ENCODE assay signal across 17 mouse cellular contexts in genomic region chr1:127271156-127271555, GRCm38 (mm10).
A peak's percentile ranks its signal among the peaks of the same experiment; 100 is the strongest.
DNase-seq lines count a peak whose midpoint lies in the region; ATAC-seq and TF ChIP-seq lines count a peak whose summit lies in the region.
"Had no signal": no experiment of that assay in that cellular context is flagged by ENCODE, and none has a peak within 500 bp of the region (broad histone marks: within the 10 kb centered on the region; RNA-seq: fewer than 3 reads in every experiment).

No protein-coding gene starts in this region.

- no peaks in the 10 kb centered on the region for H3K27me3 ChIP-seq in stomach, embryonic 15.5 days (replicated peaks)
- H3K27me3 ChIP-seq in stomach, postnatal 0 days (ENCODE audit: control insufficient read depth, insufficient read depth, low read length), result no peaks in the 10 kb centered on the region
- H3K27me3 ChIP-seq in forebrain, embryonic 16.5 days (replicated peaks; ENCODE audit: control insufficient read depth, insufficient read depth, low read length), result no peaks in the 10 kb centered on the region
- H3K27me3 ChIP-seq: hindbrain, embryonic 13.5 days had no signal

- peak; percentile 92 for DNase-seq in heart, adult 11 months
- no peak for DNase-seq in heart, adult 8-10 months (ENCODE audit: low spot score)
- peak; percentile 19 for DNase-seq in layer of hippocampus, adult 9-11 months
- DNase-seq in layer of hippocampus, postnatal 25 days (ENCODE audit: extremely low spot score in 1 of 2, low spot score in 1 of 2), result no peak
- DNase-seq in stomach, postnatal 0 days (ENCODE audit: low spot score), result no peak
- DNase-seq in skeletal muscle tissue, adult 2 months (ENCODE audit: low read depth, low spot score), result peak; percentile 6
- DNase-seq: adrenal gland, postnatal 14 days; B cell, adult 2 months; cerebellum, adult 2 months; cerebellum, postnatal 10 days; gastrocnemius, postnatal 10 days had no signal

- no peak overlapping the region for H3K4me3 ChIP-seq in stomach, embryonic 15.5 days (replicated peaks)
- H3K4me3 ChIP-seq in stomach, postnatal 0 days (ENCODE audit: low read depth, low read length), result no peak overlapping the region
- H3K4me3 ChIP-seq in forebrain, embryonic 16.5 days (replicated peaks; ENCODE audit: low read length), result no peak overlapping the region
- H3K4me3 ChIP-seq: embryonic facial prominence, embryonic 10.5 days; hindbrain, embryonic 13.5 days had no signal

- H3K27ac ChIP-seq in stomach, embryonic 15.5 days, result 0 out of 2 replicates have a peak overlapping the region, but pooled peaks have one; percentile 1
- H3K27ac ChIP-seq in stomach, postnatal 0 days (replicated peaks), result no peak overlapping the region
- no peak overlapping the region for H3K27ac ChIP-seq in forebrain, embryonic 16.5 days (ENCODE audit: low read length)
- H3K27ac ChIP-seq: embryonic facial prominence, embryonic 10.5 days; hindbrain, embryonic 13.5 days; hindbrain, postnatal 0 days had no signal

- no peaks in the 10 kb centered on the region for H3K36me3 ChIP-seq in stomach, embryonic 15.5 days
- no peaks in the 10 kb centered on the region for H3K36me3 ChIP-seq in stomach, postnatal 0 days (ENCODE audit: control insufficient read depth, insufficient read depth, low read length)
- no peaks in the 10 kb centered on the region for H3K36me3 ChIP-seq in forebrain, embryonic 16.5 days (ENCODE audit: control insufficient read depth, insufficient read depth)

- no peak overlapping the region for H3K9ac ChIP-seq in stomach, embryonic 15.5 days
- H3K9ac ChIP-seq in stomach, postnatal 0 days (ENCODE audit: low read length), result no peak overlapping the region
- no peak overlapping the region for H3K9ac ChIP-seq in forebrain, embryonic 16.5 days (replicated peaks; ENCODE audit: low read depth, low read length)
- H3K9ac ChIP-seq: hindbrain, embryonic 13.5 days had no signal

- H3K9me3 ChIP-seq in stomach, embryonic 15.5 days, result no peaks in the 10 kb centered on the region
- no peaks in the 10 kb centered on the region for H3K9me3 ChIP-seq in stomach, postnatal 0 days (ENCODE audit: control insufficient read depth, low read length)
- H3K9me3 ChIP-seq in forebrain, embryonic 16.5 days (ENCODE audit: control insufficient read depth, low read length), result no peaks in the 10 kb centered on the region
- H3K9me3 ChIP-seq: embryonic facial prominence, embryonic 10.5 days; hindbrain, embryonic 13.5 days had no signal

- no peak for TF ChIP-seq EP300 in stomach, postnatal 0 days (optimal IDR thresholded peaks at IDR 0.05)

- 85% methylated on average over 4 of the region's 4 CpGs for WGBS in stomach, embryonic 15.5 days
- 90% methylated on average over 4 of the region's 4 CpGs for WGBS in stomach, postnatal 0 days
- WGBS in forebrain, embryonic 16.5 days, result 92% methylated on average over 4 of the region's 4 CpGs

- H3K4me2 ChIP-seq in stomach, embryonic 15.5 days, result no peak overlapping the region
- H3K4me2 ChIP-seq in stomach, postnatal 0 days (replicated peaks; ENCODE audit: low read depth), result no peak overlapping the region
- no peak overlapping the region for H3K4me2 ChIP-seq in forebrain, embryonic 16.5 days (ENCODE audit: low read length)
- H3K4me2 ChIP-seq: hindbrain, embryonic 13.5 days had no signal

- ATAC-seq in stomach, embryonic 15.5 days (ENCODE audit: insufficient read depth, low FRiP score, low read depth), result no peak
- ATAC-seq in stomach, postnatal 0 days (ENCODE audit: low FRiP score, low TSS enrichment), result no peak
- ATAC-seq in forebrain, embryonic 16.5 days, result no peak
- ATAC-seq: forebrain, embryonic 14.5 days; hindbrain, postnatal 0 days had no signal

- TF ChIP-seq CTCF in stomach, postnatal 0 days (IDR thresholded peaks at IDR 0.05; ENCODE audit: low read depth), result no peak

- H3K4me1 ChIP-seq in stomach, embryonic 15.5 days, result 0 out of 2 replicates have a peak, but pooled peaks cover 5% of the 10 kb centered on the region
- H3K4me1 ChIP-seq in stomach, postnatal 0 days (replicated peaks; ENCODE audit: control insufficient read depth, insufficient read depth), result no peaks in the 10 kb centered on the region
- no peaks in the 10 kb centered on the region; the same call in 1 of the 2 replicates for H3K4me1 ChIP-seq in forebrain, embryonic 16.5 days (replicated peaks; ENCODE audit: control insufficient read depth, insufficient read depth, low read length)
- H3K4me1 ChIP-seq: embryonic facial prominence, embryonic 10.5 days had no signal

Comparison
In these comparisons a context has a peak if more than half of its experiments do, and no peak if none do; other contexts are left out.
1. DNase-seq: peak in heart, adult 11 months (single experiment), layer of hippocampus, adult 9-11 months (single experiment) and skeletal muscle tissue, adult 2 months (single experiment); none in heart, adult 8-10 months (single experiment), layer of hippocampus, postnatal 25 days (0 of 2) and stomach, postnatal 0 days (single experiment).